Mouse (Mus musculus) kidney, embryonic 15.5 days (tissue): ENCODE measurements at regions not wholly inside any gene's neighbourhood (a gene's known extent, or its start where the extent isn't known, plus 50 kb on each side); places are given as distances from the start of the nearest gene placed in this dataset.

Experiments used
- ATAC-seq: fragments of 200-750 bp; cut with Nextera tagmentation; replicated peaks from 2 replicates; pipeline ENCODE4 v1.8.0; 2017; ENCODE audit warnings: moderate TSS enrichment; ENCODE audit not compliant: low FRiP score
- H3K27ac ChIP-seq: fragments of 300-500 bp; sonication (generic); 2 replicates; pipeline ENCODE4 v1.5.1; 2015; ENCODE audit warnings: mild to moderate bottlenecking, inconsistent platforms
- H3K27me3 ChIP-seq: fragments of 300-500 bp; sonication (generic); 2 replicates; pipeline ENCODE4 v1.6.1; 2015; ENCODE audit warnings: inconsistent platforms
- H3K36me3 ChIP-seq: fragments of 300-500 bp; sonication (generic); 2 replicates; pipeline ENCODE4 v1.6.1; 2015; ENCODE audit warnings: inconsistent platforms
- H3K4me1 ChIP-seq: fragments of 300-500 bp; sonication (generic); 2 replicates; pipeline ENCODE4 v1.6.1; 2015; ENCODE audit warnings: inconsistent platforms
- H3K4me2 ChIP-seq: fragments of 300-500 bp; sonication (generic); 2 replicates; pipeline ENCODE4 v1.6.1; 2015; ENCODE audit warnings: moderate library complexity, mild to moderate bottlenecking, inconsistent platforms
- H3K4me3 ChIP-seq: fragments of 300-500 bp; sonication (generic); replicated peaks from 2 replicates; pipeline ENCODE4 v1.5.1; 2015; ENCODE audit warnings: mild to moderate bottlenecking, inconsistent platforms
- H3K9ac ChIP-seq: fragments of 300-500 bp; sonication (generic); 2 replicates; pipeline ENCODE4 v1.6.1; 2015; ENCODE audit warnings: mild to moderate bottlenecking, inconsistent platforms
- H3K9me3 ChIP-seq: fragments of 300-500 bp; sonication (generic); replicated peaks from 2 replicates; pipeline ENCODE4 v1.6.1; 2016; ENCODE audit warnings: inconsistent platforms
- WGBS: fragments of 180-500 bp; shearing (Covaris S2); methylation state at CpG from one replicate; pipeline ENCODE4 v1.1.7; 2015; ENCODE audit warnings: mixed read lengths; 5-methylcytosine and 5-hydroxymethylcytosine counted together

DNA sequence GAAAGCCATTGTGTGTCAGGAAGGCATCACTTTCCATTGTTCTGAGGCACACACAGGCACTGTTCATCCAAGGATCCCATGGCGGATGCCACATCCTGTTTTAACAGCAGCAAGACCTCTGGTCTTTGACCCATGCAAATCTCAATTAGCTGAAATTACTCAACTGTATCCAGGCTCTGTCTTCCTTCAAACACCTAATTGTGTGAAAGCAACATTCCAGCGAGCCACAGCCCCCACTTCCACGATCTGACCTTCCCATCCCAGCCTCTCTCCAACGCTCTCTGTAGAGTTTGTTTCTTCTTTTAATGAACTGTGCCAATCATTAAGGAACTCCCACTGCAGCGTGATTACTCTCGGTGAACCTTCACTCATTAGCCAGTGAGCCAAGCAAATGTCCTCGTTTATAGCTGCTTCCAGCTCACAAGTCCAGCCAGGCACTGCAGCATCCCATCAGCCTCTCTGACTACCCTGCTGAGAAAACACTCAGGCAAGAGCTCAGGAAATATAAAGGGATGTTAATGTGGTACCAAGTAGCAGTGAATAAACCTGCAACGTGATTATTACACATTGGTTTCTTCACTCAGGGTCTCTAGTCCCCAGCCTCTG lies 136.7 kb downstream of the Hs3st3b1 start:
- H3K4me1 ChIP-seq = peaks cover 27% of the 10 kb centered on the region
- ATAC-seq = peak; percentile 94
- 11% methylated on average over 8 of the region's 8 CpGs for WGBS
- H3K9ac ChIP-seq = no peak overlapping the region
- 0 out of 2 replicates have a peak overlapping the region, but pooled peaks have one; percentile 12 for H3K4me2 ChIP-seq
- peaks cover 5% of the 10 kb centered on the region; the same call in 1 of the 2 replicates for H3K27me3 ChIP-seq
- no peak overlapping the region for H3K4me3 ChIP-seq
- H3K9me3 ChIP-seq = no peaks in the 10 kb centered on the region
- peak overlapping the region; percentile 69 for H3K27ac ChIP-seq
- no peaks in the 10 kb centered on the region for H3K36me3 ChIP-seq

DNA sequence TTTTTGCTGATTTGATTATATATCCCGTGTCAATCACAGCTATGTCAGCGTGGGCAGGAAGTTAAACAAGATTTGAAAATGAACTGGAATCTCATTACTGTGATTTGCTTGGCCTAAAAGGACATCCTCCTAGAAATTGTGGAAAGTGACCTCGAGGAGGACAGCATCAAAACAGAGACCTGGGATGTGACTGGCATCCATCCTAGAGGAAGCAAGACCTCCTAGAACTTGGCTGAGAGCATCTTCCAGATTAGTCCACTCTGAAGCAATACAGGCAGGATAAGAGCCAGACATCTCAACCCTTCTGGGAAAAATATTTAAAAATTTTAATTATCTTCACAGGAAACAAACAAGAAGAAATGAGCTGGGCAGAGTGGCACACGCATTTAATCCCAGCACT lies 136.1 kb downstream of the Hs3st3b1 start:
- Histone ChIP-seq H3K4me2 (no peak overlapping the region), H3K4me3 (no peak overlapping the region), H3K27me3 (peaks cover 5% of the 10 kb centered on the region; the same call in 1 of the 2 replicates), H3K27ac (0 out of 2 replicates have a peak overlapping the region, but pooled peaks have one; percentile 41), H3K9me3 (no peaks in the 10 kb centered on the region), H3K4me1 (peaks cover 27% of the 10 kb centered on the region), H3K9ac (no peak overlapping the region), H3K36me3 (no peaks in the 10 kb centered on the region)
- ATAC-seq = no peak
- 53% methylated on average over 4 of the region's 4 CpGs for WGBS

DNA sequence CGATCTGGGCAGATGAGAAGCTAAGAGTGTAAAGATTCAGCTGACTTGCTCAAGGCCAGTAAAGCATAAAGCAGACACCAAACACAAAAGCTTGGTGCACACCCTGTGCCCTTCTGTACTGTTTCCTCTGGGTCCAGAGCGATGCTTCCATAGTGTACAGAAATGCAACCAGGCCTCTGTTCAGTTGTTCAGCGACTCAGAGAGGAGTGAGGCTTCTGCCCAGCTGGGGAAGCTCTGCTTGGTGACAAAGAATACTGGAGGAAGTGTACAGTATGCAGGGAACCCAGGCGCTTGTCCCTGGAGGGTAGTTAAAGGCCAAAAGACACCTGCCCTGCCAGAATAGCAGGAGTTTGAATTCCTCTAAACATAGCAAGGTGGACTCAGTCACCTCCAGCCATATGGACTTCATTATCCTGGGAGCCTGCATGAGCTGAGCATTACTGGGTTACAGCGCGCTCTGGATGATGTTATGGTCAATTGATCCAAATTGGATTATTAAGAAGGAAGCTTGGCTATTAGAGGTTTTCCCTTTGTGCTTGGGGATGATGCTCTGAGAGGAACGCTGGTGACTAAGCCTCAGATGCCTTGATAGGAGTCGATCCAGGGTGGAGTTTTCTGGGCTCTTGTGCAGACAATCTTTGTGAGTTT lies 132.5 kb downstream of the Hs3st3b1 start:
- 68% methylated on average over 8 of the region's 8 CpGs for WGBS

DNA sequence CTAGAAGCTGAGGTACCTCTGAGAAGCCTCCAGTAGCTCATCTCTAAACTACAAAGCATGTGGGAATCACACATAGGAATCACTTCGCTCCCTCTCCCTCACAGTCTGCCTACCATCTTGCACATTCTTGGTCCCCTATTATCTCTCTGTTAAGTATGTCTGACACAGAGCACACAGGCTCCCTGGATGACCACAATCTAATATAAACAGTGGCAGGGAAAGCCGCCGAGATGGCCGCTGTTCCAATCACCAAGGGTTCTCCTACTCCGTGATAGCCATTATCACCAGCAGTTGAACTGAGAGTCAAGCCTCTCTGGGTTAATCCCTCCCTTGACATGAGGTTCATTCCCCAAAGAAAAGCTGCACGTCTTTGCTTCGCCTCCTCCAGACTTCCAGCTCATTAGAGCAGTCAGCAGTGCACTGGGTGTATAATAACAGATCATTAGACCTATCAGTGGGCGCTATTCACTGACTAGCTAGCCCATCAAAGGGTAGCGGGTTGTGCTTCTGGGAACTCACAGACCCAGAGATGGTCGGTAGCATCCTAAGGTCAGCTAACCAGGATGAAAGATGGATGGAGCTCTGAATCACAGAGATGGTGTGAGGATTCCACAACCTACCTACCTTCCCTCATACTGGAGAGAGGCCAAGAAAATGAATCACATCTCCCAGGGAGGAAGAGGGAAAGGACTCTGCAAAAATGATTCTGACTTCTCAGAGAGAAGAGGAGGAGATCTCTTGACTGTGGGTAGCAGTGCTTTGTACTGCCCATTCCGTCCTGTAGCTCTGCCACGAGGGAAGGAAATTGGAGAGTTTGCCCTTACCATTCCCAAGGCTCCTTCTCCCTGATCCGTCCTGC lies 130.9 kb downstream of the Hs3st3b1 start:
- WGBS = 57% methylated on average over 13 of the region's 13 CpGs
- no peaks in the 10 kb centered on the region for H3K9me3 ChIP-seq
- ATAC-seq = no peak

More for the DNA sequence above, 132.5 kb downstream of the Hs3st3b1 start:
- Histone ChIP-seq H3K27me3 (peaks cover 5% of the 10 kb centered on the region; the same call in 1 of the 2 replicates), H3K4me3 (no peak overlapping the region), H3K36me3 (no peaks in the 10 kb centered on the region), H3K9ac (no peak overlapping the region), H3K9me3 (no peaks in the 10 kb centered on the region), H3K27ac (no peak overlapping the region), H3K4me2 (no peak overlapping the region), H3K4me1 (peaks cover 23% of the 10 kb centered on the region)
- ATAC-seq = no peak

DNA sequence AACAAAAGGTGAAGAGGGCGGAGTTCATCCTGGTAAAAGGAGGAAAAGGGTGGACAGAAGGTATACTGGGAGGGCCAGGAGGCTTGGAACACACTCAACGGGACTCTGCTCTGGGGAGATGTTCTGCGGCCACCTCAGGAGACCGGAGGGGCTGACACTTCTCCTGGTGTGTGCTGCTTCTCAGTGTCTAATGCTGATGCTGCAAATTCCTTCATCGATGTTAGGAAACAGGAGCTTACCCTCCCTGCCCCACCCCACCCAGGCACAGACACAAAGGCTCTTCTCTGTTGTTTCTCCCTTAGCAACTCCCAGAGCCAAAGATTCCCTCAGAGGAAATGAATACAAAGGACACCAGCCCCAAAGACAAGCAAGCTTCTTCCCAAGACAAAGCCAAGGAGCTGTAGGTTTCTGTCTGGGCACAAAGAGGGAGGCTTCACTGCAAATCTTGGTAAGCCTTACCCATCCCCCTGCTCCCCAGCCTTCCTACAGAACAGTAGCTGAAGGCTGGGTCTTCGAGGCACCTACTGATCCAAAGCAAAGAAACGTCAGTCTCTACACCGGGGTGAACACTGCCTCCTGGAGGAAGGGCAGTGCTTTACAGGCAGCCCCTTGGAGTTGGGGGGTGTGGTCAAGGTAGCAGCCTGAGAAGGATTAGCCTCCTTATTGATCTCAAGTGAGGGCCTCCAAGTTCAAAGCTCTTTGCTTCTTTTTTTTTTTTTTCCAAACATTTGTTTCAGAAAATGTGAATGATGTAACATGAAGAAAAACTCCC lies 128.2 kb downstream of the Hs3st3b1 start:
- WGBS = 72% methylated on average over 8 of the region's 8 CpGs
- Histone ChIP-seq H3K27me3 (no peaks in the 10 kb centered on the region), H3K4me1 (0 out of 2 replicates have a peak, but pooled peaks cover 6% of the 10 kb centered on the region), H3K9me3 (no peaks in the 10 kb centered on the region), H3K9ac (no peak overlapping the region), H3K4me2 (no peak overlapping the region), H3K27ac (no peak overlapping the region), H3K36me3 (no peaks in the 10 kb centered on the region), H3K4me3 (no peak overlapping the region)
- no peak for ATAC-seq

More for the DNA sequence above, 130.9 kb downstream of the Hs3st3b1 start:
- Histone ChIP-seq H3K27ac (no peak overlapping the region), H3K27me3 (peaks cover 5% of the 10 kb centered on the region; the same call in 1 of the 2 replicates), H3K36me3 (no peaks in the 10 kb centered on the region), H3K4me3 (no peak overlapping the region), H3K4me2 (no peak overlapping the region), H3K9ac (no peak overlapping the region), H3K4me1 (peaks cover 7% of the 10 kb centered on the region; the same call in 1 of the 2 replicates)

DNA sequence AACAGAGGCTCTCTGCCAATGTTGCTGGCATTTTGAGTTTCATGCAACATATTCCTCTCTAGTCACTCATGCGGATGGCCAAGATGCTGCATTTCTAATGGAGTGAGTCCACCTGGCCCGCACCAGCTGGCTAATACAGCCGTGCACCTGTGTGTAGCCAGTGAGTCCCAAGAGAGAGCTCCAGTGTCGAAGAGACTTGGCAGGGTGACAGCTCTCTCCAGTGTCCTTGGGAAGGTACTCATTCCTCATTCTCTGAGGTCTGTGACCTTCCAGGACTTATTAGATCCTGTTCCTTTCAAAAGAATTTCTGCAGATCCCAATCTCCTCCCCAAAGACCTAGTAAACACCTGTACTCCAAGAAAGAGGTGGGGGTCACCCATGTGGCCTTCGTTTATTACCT lies 109.9 kb downstream of the Hs3st3b1 start:
- H3K4me1 ChIP-seq = no peaks in the 10 kb centered on the region
- H3K27me3 ChIP-seq = 0 out of 2 replicates have a peak, but pooled peaks cover 5% of the 10 kb centered on the region
- ATAC-seq = no peak
- no peak overlapping the region for H3K9ac ChIP-seq
- 79% methylated on average over 5 of the region's 5 CpGs for WGBS
- no peak overlapping the region for H3K27ac ChIP-seq
- H3K36me3 ChIP-seq = no peaks in the 10 kb centered on the region
- H3K9me3 ChIP-seq = no peaks in the 10 kb centered on the region
- no peak overlapping the region for H3K4me3 ChIP-seq
- no peak overlapping the region for H3K4me2 ChIP-seq

DNA sequence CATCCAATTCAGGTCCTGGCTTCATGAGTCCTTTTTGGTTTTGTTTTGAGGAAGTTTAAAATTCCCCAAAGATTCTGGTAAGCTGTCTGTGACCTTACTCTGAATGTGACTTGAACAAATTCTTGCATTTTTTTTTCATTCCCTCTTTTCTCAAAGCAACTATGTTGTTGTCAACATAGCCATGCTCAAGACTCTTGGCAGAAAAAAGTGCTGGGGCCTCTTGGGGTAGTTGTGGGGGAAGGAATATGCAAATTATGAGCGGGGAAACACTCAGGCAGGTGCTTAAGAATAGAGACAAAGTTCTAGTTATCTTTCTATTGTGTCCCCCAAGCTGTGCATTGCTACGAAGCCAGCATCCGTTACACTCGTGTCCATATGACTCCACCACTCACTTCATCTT lies 99.2 kb downstream of the Hs3st3b1 start:
- Histone ChIP-seq H3K4me1 (no peaks in the 10 kb centered on the region), H3K27me3 (no peaks in the 10 kb centered on the region), H3K4me2 (no peak overlapping the region), H3K27ac (no peak overlapping the region), H3K9ac (no peak overlapping the region), H3K36me3 (no peaks in the 10 kb centered on the region), H3K9me3 (no peaks in the 10 kb centered on the region), H3K4me3 (no peak overlapping the region)
- ATAC-seq = no peak
- 82% methylated on average over 4 of the region's 4 CpGs for WGBS

GRCm38 (mm10) chr11:63827271-63827762 lies 94.8 kb downstream of the Hs3st3b1 start:
- ATAC-seq = no peak
- no peak overlapping the region for H3K27ac ChIP-seq
- H3K36me3 ChIP-seq = no peaks in the 10 kb centered on the region
- H3K9ac ChIP-seq = no peak overlapping the region
- no peaks in the 10 kb centered on the region for H3K9me3 ChIP-seq
- H3K4me2 ChIP-seq = no peak overlapping the region
- peaks cover 5% of the 10 kb centered on the region; the same call in 1 of the 2 replicates for H3K4me1 ChIP-seq
- 63% methylated on average over 6 of the region's 6 CpGs for WGBS
- no peaks in the 10 kb centered on the region for H3K27me3 ChIP-seq
- no peak overlapping the region for H3K4me3 ChIP-seq

- Histone ChIP-seq H3K4me2 (no peak overlapping the region), H3K4me1 (peaks cover 11% of the 10 kb centered on the region; the same call in 1 of the 2 replicates), H3K9me3 (no peaks in the 10 kb centered on the region), H3K36me3 (no peaks in the 10 kb centered on the region), H3K4me3 (no peak overlapping the region), H3K27ac (no peak overlapping the region), H3K27me3 (no peaks in the 10 kb centered on the region), H3K9ac (no peak overlapping the region)
- WGBS = 69% methylated on average over 3 of the region's 3 CpGs
- ATAC-seq = no peak
Measured at GRCm38 (mm10) chr11:63833480-63833879, 88.6 kb downstream of the Hs3st3b1 start.

DNA sequence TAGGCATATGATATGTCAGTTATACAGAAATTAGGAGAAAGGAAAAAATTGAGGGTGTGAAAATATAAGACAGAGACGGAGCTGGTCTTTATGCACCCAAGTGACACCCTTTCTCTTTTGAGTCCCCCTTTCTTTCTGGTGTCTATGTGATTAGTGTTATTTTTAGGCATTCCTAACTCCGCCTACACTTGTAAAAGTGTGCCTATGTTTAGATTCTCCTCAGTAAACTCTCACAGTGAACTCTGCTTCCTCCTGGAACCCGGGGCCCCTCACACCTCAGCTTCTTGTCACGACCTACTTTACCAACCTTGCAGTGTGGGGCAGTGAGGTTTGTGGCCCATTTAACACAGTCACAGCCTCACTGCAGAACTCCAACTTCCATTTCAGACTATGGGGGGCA lies 88.0 kb downstream of the Hs3st3b1 start:
- Histone ChIP-seq H3K9me3 (no peaks in the 10 kb centered on the region), H3K9ac (no peak overlapping the region), H3K27ac (no peak overlapping the region), H3K27me3 (no peaks in the 10 kb centered on the region), H3K36me3 (no peaks in the 10 kb centered on the region), H3K4me2 (no peak overlapping the region), H3K4me1 (peaks cover 11% of the 10 kb centered on the region; the same call in 1 of the 2 replicates), H3K4me3 (no peak overlapping the region)
- ATAC-seq = no peak
- WGBS = 40% methylated on average over 4 of the region's 4 CpGs

GRCm38 (mm10) chr11:63834631-63835030 lies 87.5 kb downstream of the Hs3st3b1 start:
- Histone ChIP-seq H3K4me3 (no peak overlapping the region), H3K36me3 (no peaks in the 10 kb centered on the region), H3K27ac (no peak overlapping the region), H3K9me3 (no peaks in the 10 kb centered on the region), H3K27me3 (no peaks in the 10 kb centered on the region), H3K4me1 (peaks cover 10% of the 10 kb centered on the region; the same call in 1 of the 2 replicates), H3K9ac (no peak overlapping the region), H3K4me2 (no peak overlapping the region)
- 67% methylated on average over 7 of the region's 7 CpGs for WGBS
- no peak for ATAC-seq
